Mouse (Mus musculus) ES-E14 (cell line): ENCODE measurements at regions not wholly inside any gene's neighbourhood (a gene's known extent, or its start where the extent isn't known, plus 50 kb on each side); places are given as distances from the start of the nearest gene placed in this dataset.

ENCODE experiments used
- MAFK ChIP-seq: IDR thresholded peaks from 2 replicates; pipeline ENCODE4 v1.6.1; 2014; ENCODE audit warnings: mild to moderate bottlenecking, low read depth, low read length, inconsistent platforms; ENCODE audit not compliant: insufficient read depth
- ZC3H11A ChIP-seq: IDR thresholded peaks from 2 replicates; pipeline ENCODE4 v1.6.1; 2012; ENCODE audit warnings: low read depth, mild to moderate bottlenecking, inconsistent platforms, low read length, borderline replicate concordance

- TF ChIP-seq MAFK (no peak), ZC3H11A (no peak)
Measured at GRCm38 (mm10) chr9:84278295-84278694, 353.4 kb downstream of the Bckdhb start.
